Mouse (Mus musculus): ENCODE data around the gene Wwc2. TPM values are rescaled to one million over a fixed set of nuclear protein-coding genes. Genes with fewer than 3 reads are reported as not detected.
A peak's percentile ranks its signal among the peaks of the same experiment; 100 is the strongest.

Gene Wwc2
- total RNA-seq, 2 experiments from 2014 or later, result 5.6 to 6.4 TPM

GRCm38 (mm10) chr8:47947672-47948618 lies 42.8 kb downstream of the Wwc2 start:
- intact Hi-C loops (cut with DNase I), result no loop called here
- no peak for DNase-seq

DNA sequence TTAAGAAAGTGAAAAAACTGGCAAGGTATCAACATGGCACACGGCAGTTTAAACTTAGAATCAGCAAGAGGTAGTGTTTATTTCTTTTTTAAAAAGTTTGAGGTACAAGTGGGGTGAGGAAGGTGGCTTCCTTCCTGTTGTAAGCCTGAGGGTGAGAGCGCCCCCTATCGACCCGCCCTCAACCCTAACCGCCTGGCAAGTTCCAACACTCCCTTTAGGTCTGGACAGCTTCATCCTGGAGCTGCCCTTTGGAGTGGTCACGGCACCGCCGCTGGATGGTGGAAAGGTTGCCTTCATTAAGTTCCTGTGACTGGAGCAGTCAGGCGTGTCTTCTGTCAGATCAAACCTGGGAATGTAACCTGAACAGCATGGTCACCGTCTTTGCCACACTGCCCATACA lies 47.7 kb downstream of the Wwc2 start:
- DNase-seq, result no peak
- intact Hi-C loops (cut with DNase I), result no loop called here

DNA sequence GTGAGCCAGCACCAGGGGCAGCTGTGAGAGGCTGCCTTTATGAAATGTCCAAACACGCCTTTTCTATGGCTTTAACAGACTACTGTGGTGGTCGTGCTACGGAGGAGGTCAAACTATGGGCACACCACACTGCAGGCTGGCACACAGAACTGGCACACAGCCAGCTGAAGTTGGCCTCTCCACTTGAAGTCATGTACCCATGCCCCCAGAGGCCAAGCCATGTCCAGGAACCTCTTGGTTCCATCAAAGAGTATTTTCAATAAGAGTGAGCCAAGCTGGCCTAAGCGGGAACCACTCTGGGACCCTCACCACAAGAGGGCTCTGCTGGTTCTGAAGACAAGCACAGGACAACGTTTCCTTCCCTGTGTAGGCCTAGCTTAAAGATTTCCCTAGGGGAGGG lies 49.7 kb downstream of the Wwc2 start:
- intact Hi-C loops (cut with DNase I), result no loop called here
- no peak for DNase-seq

- intact Hi-C loops (cut with DNase I), result no loop called here
- DNase-seq, result no peak
Observed at GRCm38 (mm10) chr8:47939933-47940870, 50.5 kb downstream of the Wwc2 start.

DNA sequence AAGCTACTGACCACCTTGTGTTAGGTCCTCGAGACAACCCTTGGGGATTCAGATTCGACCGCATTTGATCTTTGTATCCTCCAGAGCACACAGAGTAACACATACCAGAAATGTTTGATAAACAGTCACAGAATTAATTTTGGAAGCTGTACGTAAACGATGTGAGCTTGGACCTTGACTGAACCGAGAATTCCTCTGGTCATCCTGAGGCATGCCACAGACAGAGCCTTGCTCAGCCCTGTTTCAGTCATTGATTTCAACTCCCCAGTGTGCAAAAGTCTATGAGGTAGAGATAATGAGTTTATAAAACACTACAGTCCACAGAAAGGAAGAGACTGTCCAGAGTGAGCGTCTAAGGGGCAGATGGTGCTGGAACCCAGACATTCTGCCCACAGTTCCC lies 51.5 kb downstream of the Wwc2 start:
- intact Hi-C loops (cut with DNase I), result no loop called here
- DNase-seq, result no peak

- intact Hi-C loops (cut with DNase I), result no loop called here
- DNase-seq, result no peak
Observed at GRCm38 (mm10) chr8:47936386-47936785, 54.3 kb downstream of the Wwc2 start.

GRCm38 (mm10) chr8:47935461-47935860 lies 55.3 kb downstream of the Wwc2 start:
- intact Hi-C loops (cut with DNase I), result loop anchor here (1.0 kb wide), 1 partner anchor 16 kb away; no protein-coding TSS in a partner anchor
- DNase-seq, result no peak

- intact Hi-C loops (cut with DNase I), result no loop called here
- DNase-seq, result no peak
Observed at GRCm38 (mm10) chr8:47933087-47933486, 57.6 kb downstream of the Wwc2 start.

DNA sequence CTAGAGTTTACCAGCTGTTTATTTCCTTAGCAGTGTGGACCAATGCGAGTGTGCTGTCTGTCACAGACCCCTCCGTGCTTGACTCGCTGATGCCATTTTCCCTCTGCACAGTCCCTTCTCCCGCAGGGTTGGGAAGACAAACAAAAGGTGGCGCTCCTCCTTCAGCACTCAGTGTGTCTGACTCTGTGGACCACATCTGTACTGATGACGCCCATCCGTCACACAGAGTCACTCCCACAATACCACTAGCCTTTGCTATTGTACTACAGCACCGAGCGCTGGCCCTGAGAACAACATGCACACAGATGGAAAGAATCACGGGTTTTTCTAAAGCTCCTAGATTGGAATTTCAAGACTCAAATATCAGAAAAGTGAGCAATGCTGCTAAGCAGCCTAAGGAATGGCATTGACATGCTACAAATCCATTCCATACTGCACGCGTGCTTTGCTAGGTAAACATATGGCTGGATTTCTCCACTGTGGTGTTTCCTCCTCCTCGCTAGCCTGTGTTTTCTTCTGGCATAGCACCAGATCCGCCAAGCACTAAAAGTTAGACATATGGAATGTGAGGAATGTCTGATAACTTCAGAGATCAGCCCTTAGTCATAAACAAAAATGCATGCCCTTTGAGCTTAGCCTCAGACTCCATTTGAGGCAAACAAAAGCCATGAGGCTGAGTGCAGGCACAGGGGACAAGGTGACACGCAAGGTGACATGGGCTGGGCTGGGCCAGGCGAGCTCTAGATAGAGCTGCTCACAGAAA lies 58.5 kb downstream of the Wwc2 start:
- intact Hi-C loops (cut with DNase I), result no loop called here
- no peak for DNase-seq

GRCm38 (mm10) chr8:47931371-47931770 lies 59.4 kb downstream of the Wwc2 start:
- intact Hi-C loops (cut with DNase I), result no loop called here
- peak in 1 of 2 experiments; percentile 6 for DNase-seq

DNA sequence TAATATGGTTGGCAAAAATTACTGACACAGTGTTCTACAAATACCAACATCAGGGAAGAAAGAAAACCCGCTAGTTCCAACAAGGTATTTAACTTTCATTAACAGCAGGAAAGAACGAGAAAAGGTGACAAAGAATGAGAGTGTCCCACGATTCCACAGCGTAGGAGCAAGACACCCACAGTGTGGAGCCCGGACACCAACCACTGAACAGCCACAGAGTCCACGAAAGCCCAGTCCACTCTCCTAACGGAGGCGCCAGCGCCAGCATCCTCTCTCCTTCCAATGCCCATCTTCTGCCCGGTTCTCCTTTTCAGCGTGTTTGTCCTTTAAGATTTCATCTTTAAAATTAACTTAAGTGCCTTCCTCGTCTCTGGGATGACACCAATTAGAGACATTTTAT lies 61.1 kb downstream of the Wwc2 start:
- peak in 1 of 2 experiments; percentile 4 for DNase-seq
- intact Hi-C loops (cut with DNase I), result no loop called here

DNA sequence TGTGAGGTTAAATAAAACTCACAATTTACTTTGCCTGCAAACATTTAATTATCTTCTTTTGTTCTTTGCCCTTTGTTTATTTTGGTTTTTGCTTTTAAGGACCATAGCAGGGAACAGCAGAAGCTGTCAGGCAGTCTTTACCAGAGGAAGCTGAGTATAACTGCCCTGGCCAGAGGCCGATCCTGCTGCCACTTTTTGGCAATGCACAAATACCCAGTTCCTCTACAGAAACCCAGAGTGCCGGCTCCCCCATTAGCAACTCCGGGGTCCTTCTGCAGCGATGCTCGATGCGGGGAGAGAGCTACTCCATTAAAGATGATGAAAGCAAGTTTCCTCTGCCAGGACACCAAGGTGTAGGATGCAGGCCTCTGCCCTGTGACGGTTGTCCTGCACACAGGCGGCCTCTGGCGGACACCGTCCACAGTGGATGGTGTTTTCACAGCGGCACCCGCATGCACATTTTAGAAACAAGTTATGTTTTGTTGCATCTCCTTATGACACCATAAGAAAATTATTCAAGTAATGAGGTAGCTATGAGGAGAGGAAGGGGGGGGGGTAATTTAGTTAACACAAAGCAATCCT lies 62.0 kb downstream of the Wwc2 start:
- peak in 1 of 2 experiments; percentile 7 for DNase-seq
- intact Hi-C loops (cut with DNase I), result no loop called here

GRCm38 (mm10) chr8:47924921-47925320 lies 65.8 kb downstream of the Wwc2 start:
- peak in 1 of 2 experiments; percentile 2 for DNase-seq
- intact Hi-C loops (cut with DNase I), result no loop called here

DNA sequence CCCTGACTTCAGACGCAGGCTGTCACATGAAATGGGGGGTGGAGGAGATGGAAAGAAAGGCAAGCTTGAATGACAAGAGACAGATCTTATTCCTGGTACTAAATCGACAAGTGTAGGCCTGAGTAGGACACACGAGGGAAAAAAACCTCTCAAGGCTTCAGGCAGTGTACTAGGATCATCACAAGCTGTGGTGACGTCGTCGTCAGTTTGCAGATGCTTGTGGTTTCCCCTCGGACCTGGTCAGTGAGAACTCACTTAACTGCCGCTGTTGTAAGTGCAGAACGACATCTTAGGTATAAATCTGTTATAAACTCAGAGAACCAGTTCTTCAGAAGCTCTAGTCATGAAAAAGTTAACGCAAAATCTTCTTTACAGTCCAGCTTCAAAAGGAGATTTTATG lies 67.9 kb downstream of the Wwc2 start:
- intact Hi-C loops (cut with DNase I), result no loop called here
- DNase-seq, result no peak

DNA sequence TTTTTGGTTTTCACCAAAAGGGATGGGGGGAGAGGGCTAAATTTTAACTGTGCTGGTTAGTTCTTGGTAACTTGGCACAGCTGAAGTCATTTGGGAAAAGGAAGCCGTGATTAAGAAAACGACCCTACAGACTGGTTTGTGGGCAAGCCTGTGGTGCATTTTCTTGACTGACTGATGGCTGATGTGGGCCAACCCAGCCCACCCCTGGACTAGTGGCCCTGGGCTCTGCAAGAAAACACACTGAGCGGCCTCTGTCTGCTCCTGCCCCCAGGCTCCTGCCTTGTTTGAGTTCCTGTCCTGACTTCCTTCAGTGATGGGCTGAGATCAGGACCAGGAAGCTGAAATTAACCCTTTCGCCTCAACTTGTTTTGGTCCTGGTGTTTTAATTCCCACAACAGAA lies 68.7 kb downstream of the Wwc2 start:
- DNase-seq, result peak in 1 of 2 experiments; percentile 2
- intact Hi-C loops (cut with DNase I), result no loop called here

- no peak for DNase-seq
- intact Hi-C loops (cut with DNase I), result no loop called here
Observed at GRCm38 (mm10) chr8:47920575-47921144, 70.1 kb downstream of the Wwc2 start.

DNA sequence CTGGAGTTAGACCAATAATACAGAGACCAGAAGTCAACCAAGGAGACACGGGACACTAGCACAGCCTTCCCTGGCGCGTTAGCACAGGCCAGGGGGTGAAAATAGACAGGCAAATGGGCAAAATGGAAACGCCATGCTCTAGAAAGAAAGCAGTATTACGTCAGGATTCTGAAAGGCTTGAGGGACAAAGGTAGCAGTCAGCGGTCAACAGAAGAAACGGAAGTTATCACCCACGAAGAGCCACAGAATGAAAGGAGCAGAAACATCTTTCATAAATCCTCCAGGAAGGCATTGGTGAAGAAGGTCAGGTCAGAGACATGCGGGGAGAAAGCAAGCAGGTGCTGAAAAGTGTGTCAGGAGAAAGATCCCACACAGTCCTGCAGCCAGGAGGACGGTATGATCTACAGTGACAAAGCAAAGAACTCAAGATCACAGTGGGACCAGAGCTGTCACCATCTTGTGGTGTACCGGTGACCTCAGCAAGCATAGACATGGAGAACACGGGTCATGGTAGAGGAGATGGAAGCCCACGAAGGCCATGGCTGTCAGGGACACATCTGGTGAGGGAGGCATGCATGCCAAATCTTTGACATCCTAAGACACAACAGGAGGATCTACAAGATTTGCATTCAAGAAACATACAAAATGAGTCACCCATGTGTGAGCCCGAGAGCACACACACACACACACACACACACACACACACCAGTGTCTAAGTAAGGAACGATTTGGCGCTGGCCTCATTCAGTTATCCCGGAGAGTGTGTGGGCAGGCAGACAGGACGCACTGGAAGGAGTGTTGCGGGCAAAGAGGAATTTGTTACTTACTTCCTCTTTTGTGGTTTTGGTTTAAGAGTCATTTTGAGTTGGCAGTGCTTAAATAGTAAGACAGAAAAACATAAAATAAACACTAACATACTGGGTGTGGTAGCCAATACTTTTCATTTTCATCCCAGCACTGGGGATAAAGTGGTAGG lies 73.4 kb downstream of the Wwc2 start:
- DNase-seq, result no peak
- intact Hi-C loops (cut with DNase I), result no loop called here

DNA sequence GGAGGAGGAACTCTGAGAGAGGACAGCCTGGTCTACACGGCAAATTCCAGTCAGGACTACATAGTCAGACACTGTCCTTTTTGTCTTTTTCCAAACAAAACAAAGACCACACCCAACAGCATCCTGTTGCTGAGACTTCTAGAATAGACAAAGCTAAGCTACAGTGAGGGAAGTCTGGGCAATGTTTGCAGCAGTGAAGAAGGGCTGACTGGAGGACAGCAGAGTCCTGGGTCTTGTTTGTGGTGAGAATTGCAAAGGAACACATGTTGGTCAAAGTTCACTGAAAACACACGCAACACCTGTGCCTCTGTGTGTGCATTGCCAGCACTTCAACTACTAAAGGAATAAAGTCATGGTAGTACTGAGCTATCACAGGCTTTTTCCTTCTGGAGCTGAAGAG lies 75.2 kb downstream of the Wwc2 start:
- intact Hi-C loops (cut with DNase I), result no loop called here
- DNase-seq, result no peak

GRCm38 (mm10) chr8:47914946-47915345 lies 75.8 kb downstream of the Wwc2 start:
- no peak for DNase-seq
- intact Hi-C loops (cut with DNase I), result no loop called here

Measured in gastrocnemius, postnatal 36 days (tissue).